Mouse (Mus musculus): ENCODE measurements around the gene Mrgprd. TPM values are rescaled to one million over a fixed set of nuclear protein-coding genes. Genes with fewer than 3 reads are reported as not detected.

The Mrgprd gene
- polyA plus RNA-seq, 1 experiment from 2014 or later, result not detected

- H3K4me1 ChIP-seq (replicated peaks), result peaks cover 6% of the 10 kb centered on the region; the same call in 1 of the 2 replicates
- no peak for ATAC-seq (replicated peaks; ENCODE audit: insufficient number of reproducible peaks, insufficient read depth, low FRiP score, low read depth)
- 19% methylated on average over 5 of the region's 5 CpGs for WGBS
- H3K9me3 ChIP-seq (replicated peaks), result no peaks in the 10 kb centered on the region
- no peaks in the 10 kb centered on the region for H3K36me3 ChIP-seq
- H3K4me3 ChIP-seq, result no peak overlapping the region
- no peak overlapping the region for H3K4me2 ChIP-seq
- H3K27me3 ChIP-seq, result no peaks in the 10 kb centered on the region
- H3K27ac ChIP-seq, result no peak overlapping the region
- H3K9ac ChIP-seq, result no peak overlapping the region
Observed at GRCm38 (mm10) chr7:145289302-145289701, 25.3 kb upstream of the Mrgprd start.

- Histone ChIP-seq H3K4me2 (no peak overlapping the region), H3K36me3 (no peaks in the 10 kb centered on the region), H3K9me3 (replicated peaks) (no peaks in the 10 kb centered on the region), H3K27ac (no peak overlapping the region), H3K9ac (no peak overlapping the region), H3K4me3 (no peak overlapping the region), H3K27me3 (no peaks in the 10 kb centered on the region), H3K4me1 (replicated peaks) (peaks cover 6% of the 10 kb centered on the region; the same call in 1 of the 2 replicates)
- no peak for ATAC-seq (replicated peaks; ENCODE audit: insufficient number of reproducible peaks, insufficient read depth, low FRiP score, low read depth)
- WGBS, result 97% methylated on average over 2 of the region's 2 CpGs
Observed at GRCm38 (mm10) chr7:145291847-145292246, 22.8 kb upstream of the Mrgprd start.

- peaks cover 6% of the 10 kb centered on the region; the same call in 1 of the 2 replicates for H3K4me1 ChIP-seq (replicated peaks)
- no peak overlapping the region for H3K4me3 ChIP-seq
- WGBS, result 56% methylated on average over 2 of the region's 2 CpGs
- H3K36me3 ChIP-seq, result no peaks in the 10 kb centered on the region
- no peak overlapping the region for H3K9ac ChIP-seq
- H3K27ac ChIP-seq, result no peak overlapping the region
- H3K9me3 ChIP-seq (replicated peaks), result no peaks in the 10 kb centered on the region
- no peak overlapping the region for H3K4me2 ChIP-seq
- no peaks in the 10 kb centered on the region for H3K27me3 ChIP-seq
- no peak for ATAC-seq (replicated peaks; ENCODE audit: insufficient number of reproducible peaks, insufficient read depth, low FRiP score, low read depth)
Observed at GRCm38 (mm10) chr7:145292726-145293125, 21.9 kb upstream of the Mrgprd start.

- Histone ChIP-seq H3K36me3 (no peaks in the 10 kb centered on the region), H3K27me3 (no peaks in the 10 kb centered on the region), H3K27ac (no peak overlapping the region), H3K4me2 (no peak overlapping the region), H3K9me3 (replicated peaks) (no peaks in the 10 kb centered on the region), H3K4me1 (replicated peaks) (peaks cover 6% of the 10 kb centered on the region; the same call in 1 of the 2 replicates), H3K4me3 (no peak overlapping the region), H3K9ac (no peak overlapping the region)
- ATAC-seq (replicated peaks; ENCODE audit: insufficient number of reproducible peaks, insufficient read depth, low FRiP score, low read depth), result no peak
- WGBS, result 37% methylated on average over 6 of the region's 6 CpGs
Observed at GRCm38 (mm10) chr7:145293859-145294258, 20.8 kb upstream of the Mrgprd start.

GRCm38 (mm10) chr7:145298666-145299490 lies 15.8 kb upstream of the Mrgprd start:
- 59% methylated on average over 3 of the region's 3 CpGs for WGBS
- Histone ChIP-seq H3K4me2 (no peak overlapping the region), H3K27ac (no peak overlapping the region)

GRCm38 (mm10) chr7:145299562-145300320 lies 14.9 kb upstream of the Mrgprd start:
- Histone ChIP-seq H3K27ac (no peak overlapping the region), H3K36me3 (no peaks in the 10 kb centered on the region), H3K9ac (no peak overlapping the region), H3K4me3 (no peak overlapping the region), H3K4me1 (replicated peaks) (peaks cover 12% of the 10 kb centered on the region), H3K9me3 (replicated peaks) (no peaks in the 10 kb centered on the region), H3K27me3 (peaks cover 6% of the 10 kb centered on the region; the same call in 1 of the 2 replicates), H3K4me2 (no peak overlapping the region)
- WGBS, result 61% methylated on average over 7 of the region's 7 CpGs
- no peak for ATAC-seq (replicated peaks; ENCODE audit: insufficient number of reproducible peaks, insufficient read depth, low FRiP score, low read depth)

More at GRCm38 (mm10) chr7:145298666-145299490, 15.8 kb upstream of the Mrgprd start:
- Histone ChIP-seq H3K4me3 (no peak overlapping the region), H3K9me3 (replicated peaks) (no peaks in the 10 kb centered on the region), H3K4me1 (replicated peaks) (peaks cover 12% of the 10 kb centered on the region), H3K9ac (no peak overlapping the region), H3K27me3 (peaks cover 6% of the 10 kb centered on the region; the same call in 1 of the 2 replicates), H3K36me3 (no peaks in the 10 kb centered on the region)
- no peak for ATAC-seq (replicated peaks; ENCODE audit: insufficient number of reproducible peaks, insufficient read depth, low FRiP score, low read depth)

- 29% methylated on average over 13 of the region's 13 CpGs for WGBS
- Histone ChIP-seq H3K36me3 (no peaks in the 10 kb centered on the region), H3K9ac (no peak within 1 kb of the TSS), H3K4me2 (no peak within 1 kb of the TSS), H3K27ac (no peak within 1 kb of the TSS), H3K27me3 (peaks cover 6% of the 10 kb centered on the region; the same call in 1 of the 2 replicates), H3K4me3 (no peak within 1 kb of the TSS), H3K4me1 (replicated peaks) (peaks cover 12% of the 10 kb centered on the region), H3K9me3 (replicated peaks) (no peaks in the 10 kb centered on the region)
- ATAC-seq (replicated peaks; ENCODE audit: insufficient number of reproducible peaks, insufficient read depth, low FRiP score, low read depth), result 0 out of 2 replicates have a peak, but pooled peaks have one; percentile 20
Observed at GRCm38 (mm10) chr7:145300321-145301007, 14.2 kb upstream of the Mrgprd start, which contains the start of gene Mrgprf. Gene Mrgprf (plus strand): TSS chr7:145300828.

- H3K9ac ChIP-seq, result no peak overlapping the region
- no peak overlapping the region for H3K4me2 ChIP-seq
- H3K27me3 ChIP-seq, result peaks cover 6% of the 10 kb centered on the region; the same call in 1 of the 2 replicates
- H3K4me3 ChIP-seq, result no peak overlapping the region
- H3K9me3 ChIP-seq (replicated peaks), result no peaks in the 10 kb centered on the region
- no peaks in the 10 kb centered on the region for H3K36me3 ChIP-seq
- no peak for ATAC-seq (replicated peaks; ENCODE audit: insufficient number of reproducible peaks, insufficient read depth, low FRiP score, low read depth)
- no peak overlapping the region for H3K27ac ChIP-seq
- H3K4me1 ChIP-seq (replicated peaks), result peaks cover 12% of the 10 kb centered on the region
Observed at GRCm38 (mm10) chr7:145301008-145301340, 13.7 kb upstream of the Mrgprd start.

GRCm38 (mm10) chr7:145301341-145302005 lies 13.2 kb upstream of the Mrgprd start:
- H3K27me3 ChIP-seq, result peaks cover 6% of the 10 kb centered on the region; the same call in 1 of the 2 replicates
- no peak overlapping the region for H3K4me2 ChIP-seq
- 71% methylated on average over 6 of the region's 6 CpGs for WGBS
- H3K4me1 ChIP-seq (replicated peaks), result peaks cover 12% of the 10 kb centered on the region
- H3K36me3 ChIP-seq, result no peaks in the 10 kb centered on the region
- H3K4me3 ChIP-seq, result no peak overlapping the region
- no peak overlapping the region for H3K27ac ChIP-seq
- H3K9ac ChIP-seq, result no peak overlapping the region
- no peaks in the 10 kb centered on the region for H3K9me3 ChIP-seq (replicated peaks)
- no peak for ATAC-seq (replicated peaks; ENCODE audit: insufficient number of reproducible peaks, insufficient read depth, low FRiP score, low read depth)

- Histone ChIP-seq H3K9ac (no peak overlapping the region), H3K4me1 (replicated peaks) (peaks cover 12% of the 10 kb centered on the region), H3K36me3 (no peaks in the 10 kb centered on the region), H3K4me3 (peak overlapping the region; percentile 22), H3K4me2 (peak overlapping the region; percentile 55), H3K27me3 (peaks cover 6% of the 10 kb centered on the region; the same call in 1 of the 2 replicates), H3K27ac (peak overlapping the region; percentile 23; the same call in 1 of the 2 replicates), H3K9me3 (replicated peaks) (no peaks in the 10 kb centered on the region)
- ATAC-seq (replicated peaks; ENCODE audit: insufficient number of reproducible peaks, insufficient read depth, low FRiP score, low read depth), result peak; percentile 87
- 6% methylated on average over 20 of the region's 20 CpGs for WGBS
Observed at GRCm38 (mm10) chr7:145302488-145303285, 11.9 kb upstream of the Mrgprd start.
